Mouse (Mus musculus) layer of hippocampus, postnatal 36 days (tissue): ENCODE results near the gene Gcc1. TPM values are rescaled to one million over a fixed set of nuclear protein-coding genes. Genes with fewer than 3 reads are reported as not detected.

Experiments used
- DNase-seq, 2 experiments: peaks; one replicate each; pipeline ENCODE4 v3.0.0; 2022
- total RNA-seq, 2 experiments: library from RNA; stranded (reverse); gene quantifications; 2 replicates each; pipeline ENCODE4 v1.2.3; 2021

Gene Gcc1
- 10 to 100 TPM; 17.9 to 20.1 TPM for total RNA-seq

DNA sequence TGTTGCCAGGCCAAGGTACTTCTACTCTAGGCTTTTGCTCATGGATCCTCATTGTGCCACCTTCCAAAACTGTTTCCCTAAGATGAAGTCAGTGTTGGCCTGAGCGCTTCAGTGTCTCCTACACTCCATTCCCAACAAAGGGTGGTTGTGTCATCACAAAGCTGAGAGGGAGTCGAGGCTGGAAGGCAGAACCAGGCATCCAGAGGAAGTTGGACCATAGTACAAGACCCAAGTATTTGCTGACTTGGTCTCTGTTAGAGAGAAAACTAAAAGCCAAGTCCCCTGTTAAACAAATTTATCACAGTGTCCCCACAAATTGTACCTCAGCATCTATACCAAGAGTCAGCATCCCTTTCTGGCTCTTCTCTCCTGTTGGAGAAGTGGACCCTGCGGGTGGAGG lies at the start of gene Gcc1:
TSS of gene Gcc1 (minus strand) at position 101 of the 400 bp plus-strand sequence.
- no peak for DNase-seq

GRCm38 (mm10) chr6:28474839-28475238 lies 46.6 kb upstream of the Gcc1 start, which contains the start of gene Snd1:
Snd1 (plus strand) TSS chr6:28475139.
- DNase-seq, result no peak

DNA sequence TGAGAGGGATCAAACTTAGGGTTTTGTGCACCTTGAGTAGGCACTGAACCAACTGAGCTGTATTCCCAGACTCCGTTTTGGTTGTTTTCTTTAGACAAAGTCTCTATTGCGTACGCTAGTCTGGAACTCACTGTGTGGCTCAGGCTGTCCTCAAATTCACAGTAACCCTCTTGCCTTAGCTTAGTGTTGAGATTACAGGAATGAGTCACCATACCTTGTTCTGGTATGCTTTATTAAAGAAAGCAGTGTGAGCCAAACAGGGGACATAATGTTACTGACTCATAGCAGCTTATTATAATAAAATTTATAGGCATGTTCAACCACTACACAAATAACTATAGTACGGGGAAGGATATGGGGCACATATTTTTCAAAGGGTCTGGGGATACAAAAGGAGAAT lies 46.0 kb upstream of the Gcc1 start:
- DNase-seq, result no peak

DNA sequence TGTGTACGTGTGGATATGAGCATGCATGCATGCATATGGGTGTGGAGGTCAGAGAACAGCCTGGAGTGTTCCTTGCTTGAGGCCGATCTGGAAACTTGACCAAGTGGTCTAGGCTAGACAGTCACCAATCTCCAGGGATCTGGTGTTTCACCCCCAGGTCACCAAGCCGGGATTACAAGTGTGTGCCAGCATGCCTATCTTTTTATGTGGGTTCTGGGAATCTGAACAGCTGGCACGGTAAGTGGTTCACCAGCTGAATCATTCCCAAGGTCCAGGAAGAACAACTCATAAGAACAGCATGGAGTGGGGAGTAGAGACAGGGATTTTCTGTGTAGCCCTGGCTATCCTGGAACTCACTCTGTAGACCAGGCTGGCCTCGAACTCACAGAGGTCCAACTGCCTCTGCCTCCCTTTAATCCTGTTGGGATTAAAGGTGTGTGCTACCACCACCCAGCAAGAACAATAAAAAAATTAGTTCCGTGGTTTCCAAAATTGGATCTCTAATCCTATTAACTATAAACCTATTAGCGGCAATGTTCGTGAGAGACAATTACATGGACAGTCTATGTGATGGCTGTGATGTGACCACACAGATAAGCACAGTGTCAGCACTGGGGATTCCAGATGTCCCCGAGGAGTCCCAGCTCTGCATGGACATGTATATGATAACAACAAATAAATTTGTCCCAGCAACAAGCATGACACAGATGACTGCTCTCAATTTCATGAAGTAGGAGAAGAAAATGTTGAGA lies 43.3 kb upstream of the Gcc1 start:
- no peak for DNase-seq

DNA sequence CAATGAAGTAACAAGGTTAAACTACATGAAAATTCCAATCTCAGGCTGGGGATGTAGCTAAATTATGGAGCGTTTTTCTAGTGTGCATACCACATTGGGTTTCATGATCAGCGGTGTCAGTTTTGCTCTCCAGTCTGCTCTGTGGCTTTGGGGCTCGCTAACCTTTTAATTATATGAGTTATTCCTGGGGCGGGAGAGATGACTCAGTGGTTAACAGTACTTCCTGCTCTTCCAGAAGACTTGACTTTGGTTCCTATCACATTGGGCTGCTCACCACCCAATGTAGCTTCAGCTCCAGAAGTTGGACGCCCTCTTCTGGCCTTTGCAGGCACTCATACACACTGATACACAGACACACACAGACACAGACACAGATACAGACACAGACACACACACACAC lies 42.4 kb upstream of the Gcc1 start:
- no peak for DNase-seq

DNA sequence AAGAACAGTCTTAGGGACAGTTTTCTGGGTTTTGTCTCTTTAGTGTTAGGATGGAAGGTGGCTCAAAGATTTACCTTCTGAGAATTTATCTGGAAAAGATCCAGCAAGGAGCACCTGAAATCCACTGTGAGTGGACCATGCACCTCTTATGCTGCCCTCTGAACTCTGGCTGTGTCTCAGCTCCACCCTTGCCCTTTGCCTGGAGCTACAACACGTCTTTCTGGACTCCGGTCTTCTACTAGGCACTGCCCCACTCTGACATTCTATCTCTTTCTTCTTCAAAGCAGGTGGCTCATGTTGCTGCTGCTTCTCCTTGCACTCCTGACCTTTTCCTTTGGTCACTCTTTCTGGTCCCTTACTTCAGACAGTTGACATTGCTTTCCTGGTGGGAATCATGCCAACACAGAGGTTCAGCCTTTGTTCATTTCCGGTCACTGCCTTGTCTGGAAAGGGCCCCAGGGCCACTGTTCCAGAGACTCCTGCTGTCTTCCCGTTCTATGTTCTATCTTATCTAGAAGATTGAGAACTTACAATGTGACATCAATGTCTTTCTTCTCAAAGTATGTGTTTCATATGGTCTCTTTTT lies 41.9 kb upstream of the Gcc1 start:
- no peak for DNase-seq

DNA sequence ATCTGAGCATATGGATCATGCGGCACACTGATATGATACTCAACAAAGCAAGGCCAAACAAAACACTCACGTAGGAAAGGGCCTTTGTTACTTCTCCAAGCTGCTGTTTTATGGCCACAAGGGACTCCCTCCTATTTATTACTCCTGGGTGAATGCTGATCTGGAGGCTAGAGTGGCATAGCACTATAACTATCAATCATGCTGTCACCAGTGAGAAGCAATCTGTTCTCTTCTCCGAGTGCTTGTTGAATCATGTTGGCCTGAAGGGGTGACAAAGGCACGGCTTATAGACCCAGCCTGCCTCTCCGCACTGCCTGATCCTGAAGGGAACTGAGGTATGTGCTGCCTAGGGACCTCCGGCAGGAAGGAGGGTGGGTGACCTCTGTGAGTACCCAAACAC lies 36.4 kb upstream of the Gcc1 start:
- no peak for DNase-seq

DNA sequence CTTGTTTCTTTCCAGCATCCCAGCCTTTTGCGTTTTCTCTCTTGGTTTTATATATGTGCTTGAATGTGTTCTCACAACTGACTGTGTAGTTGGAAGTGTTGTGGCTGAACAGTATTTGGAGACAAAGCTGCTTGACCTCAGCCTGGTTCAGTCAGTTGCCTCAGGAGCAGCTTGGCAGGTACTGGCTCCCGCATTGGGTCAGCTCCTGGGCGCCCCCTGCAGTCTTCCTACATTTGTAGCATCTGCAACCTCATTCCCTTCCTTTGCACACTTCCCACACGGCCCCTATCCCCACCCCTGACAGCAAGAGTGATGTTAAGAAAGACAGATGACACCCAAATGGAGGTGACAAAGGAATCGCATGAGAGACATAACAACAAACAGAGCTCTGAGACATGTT lies 32.3 kb upstream of the Gcc1 start:
- DNase-seq, result peak; percentile 43

- DNase-seq, result no peak
Observed at GRCm38 (mm10) chr6:28459221-28459668, 31.1 kb upstream of the Gcc1 start.

GRCm38 (mm10) chr6:28450977-28451376 lies 22.8 kb upstream of the Gcc1 start:
- no peak for DNase-seq

DNA sequence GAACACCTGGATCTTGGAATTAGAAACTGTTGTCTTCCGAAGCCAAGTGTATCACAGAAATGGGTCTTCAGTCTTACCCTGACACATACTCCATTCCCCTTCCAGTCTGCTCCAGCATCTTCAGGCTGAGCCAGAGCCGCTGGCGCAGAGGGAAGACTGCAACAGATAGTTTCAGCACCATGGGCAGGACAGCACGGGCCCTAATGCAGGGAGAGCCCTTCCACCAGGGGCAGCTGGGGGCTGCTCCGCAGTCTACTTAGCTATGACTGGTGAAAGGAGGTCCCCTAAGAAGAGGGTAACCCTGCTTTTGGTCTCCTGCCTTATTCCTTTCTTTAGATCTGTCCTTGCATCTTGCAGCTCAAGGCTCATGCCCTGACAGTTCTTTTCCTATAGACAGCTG lies 22.3 kb upstream of the Gcc1 start:
- DNase-seq, result no peak

GRCm38 (mm10) chr6:28449253-28449652 lies 21.1 kb upstream of the Gcc1 start, which contains the start of gene Pax4:
Pax4 (minus strand) TSS chr6:28449353.
- no peak for DNase-seq

- DNase-seq, result no peak
Observed at GRCm38 (mm10) chr6:28447937-28448336, 19.7 kb upstream of the Gcc1 start.

- no peak for DNase-seq
Observed at GRCm38 (mm10) chr6:28431538-28431855, 3.3 kb upstream of the Gcc1 start.

- DNase-seq, result no peak
Observed at GRCm38 (mm10) chr6:28430795-28431537, 2.8 kb upstream of the Gcc1 start.

DNA sequence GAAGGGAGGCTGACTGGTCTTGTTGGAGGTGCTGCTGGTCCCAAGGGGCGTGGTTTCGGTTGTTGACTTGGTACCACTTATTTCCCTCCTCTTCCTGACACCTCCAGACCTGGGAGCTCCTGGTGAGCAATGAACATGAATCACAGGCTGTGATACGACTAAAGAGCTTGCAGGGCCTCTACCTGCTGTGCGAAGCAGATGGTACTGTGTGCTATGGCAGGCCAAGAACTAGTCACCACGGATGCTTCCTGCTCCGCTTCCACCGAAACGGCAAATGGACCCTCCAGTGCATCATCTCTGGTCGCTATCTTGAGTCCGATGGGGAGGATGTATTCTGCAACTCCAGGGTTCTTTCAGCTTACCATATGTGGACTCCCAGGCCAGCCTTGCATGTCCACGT lies 1.7 kb upstream of the Gcc1 start:
- no peak for DNase-seq

DNA sequence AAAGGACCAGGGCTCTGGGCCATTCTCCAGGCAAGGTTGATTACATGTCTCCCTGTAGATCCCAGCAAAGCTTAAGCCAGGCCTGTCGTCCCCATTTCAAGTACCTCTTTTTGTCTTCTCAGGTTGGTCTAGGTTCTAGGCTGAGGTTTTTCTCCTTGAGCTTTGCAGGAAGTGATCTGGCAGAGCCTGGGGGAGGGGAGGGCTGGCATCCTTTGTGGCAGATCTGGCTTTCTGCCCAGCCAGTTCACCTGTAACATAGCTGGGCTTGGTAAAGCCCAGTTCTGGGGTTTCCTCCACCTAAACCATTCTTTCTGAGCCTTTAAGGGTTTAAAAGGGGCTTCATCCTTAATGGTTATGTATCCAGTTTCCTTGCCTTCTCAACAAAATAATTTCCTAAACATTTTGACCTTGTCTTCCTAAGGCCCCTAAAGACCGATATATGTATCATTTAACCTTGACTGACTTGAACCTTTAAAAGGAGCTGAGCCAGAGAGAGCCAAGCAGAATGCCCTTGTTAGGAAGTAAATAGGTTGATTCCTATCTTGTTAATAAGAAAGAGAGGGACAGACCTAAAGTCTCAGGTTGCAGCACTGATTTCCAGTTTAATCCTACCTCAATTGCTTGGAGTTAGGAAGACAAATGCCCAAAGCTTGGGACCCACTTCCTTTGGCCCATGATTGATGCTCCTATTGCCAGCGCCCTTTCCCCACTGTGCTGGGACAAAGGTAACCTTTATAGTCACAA lies 922 bp downstream of the Gcc1 start, which contains the start of gene Fscn3:
TSS of gene Fscn3 (plus strand) at position 694 of the 744 bp plus-strand sequence.
- DNase-seq, result no peak

DNA sequence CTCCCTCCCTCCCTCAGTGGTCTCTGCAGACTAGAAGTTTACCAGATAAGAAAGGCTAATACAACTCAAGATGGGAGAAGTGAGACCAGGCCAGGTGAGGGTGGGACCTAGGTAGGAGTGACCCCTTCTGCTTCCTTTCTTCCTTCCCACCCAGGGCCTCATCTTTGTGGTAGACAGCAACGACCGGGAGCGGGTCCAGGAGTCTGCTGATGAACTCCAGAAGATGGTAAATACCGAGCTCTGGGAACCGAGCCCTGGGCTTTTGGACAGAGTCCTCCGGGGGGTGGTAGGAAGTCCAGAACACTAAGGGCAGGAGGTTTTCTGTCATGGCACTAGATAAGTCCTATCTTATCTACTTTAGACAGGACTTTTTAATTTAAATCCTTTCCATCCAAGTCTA lies 3.2 kb downstream of the Gcc1 start:
- DNase-seq, result no peak

DNA sequence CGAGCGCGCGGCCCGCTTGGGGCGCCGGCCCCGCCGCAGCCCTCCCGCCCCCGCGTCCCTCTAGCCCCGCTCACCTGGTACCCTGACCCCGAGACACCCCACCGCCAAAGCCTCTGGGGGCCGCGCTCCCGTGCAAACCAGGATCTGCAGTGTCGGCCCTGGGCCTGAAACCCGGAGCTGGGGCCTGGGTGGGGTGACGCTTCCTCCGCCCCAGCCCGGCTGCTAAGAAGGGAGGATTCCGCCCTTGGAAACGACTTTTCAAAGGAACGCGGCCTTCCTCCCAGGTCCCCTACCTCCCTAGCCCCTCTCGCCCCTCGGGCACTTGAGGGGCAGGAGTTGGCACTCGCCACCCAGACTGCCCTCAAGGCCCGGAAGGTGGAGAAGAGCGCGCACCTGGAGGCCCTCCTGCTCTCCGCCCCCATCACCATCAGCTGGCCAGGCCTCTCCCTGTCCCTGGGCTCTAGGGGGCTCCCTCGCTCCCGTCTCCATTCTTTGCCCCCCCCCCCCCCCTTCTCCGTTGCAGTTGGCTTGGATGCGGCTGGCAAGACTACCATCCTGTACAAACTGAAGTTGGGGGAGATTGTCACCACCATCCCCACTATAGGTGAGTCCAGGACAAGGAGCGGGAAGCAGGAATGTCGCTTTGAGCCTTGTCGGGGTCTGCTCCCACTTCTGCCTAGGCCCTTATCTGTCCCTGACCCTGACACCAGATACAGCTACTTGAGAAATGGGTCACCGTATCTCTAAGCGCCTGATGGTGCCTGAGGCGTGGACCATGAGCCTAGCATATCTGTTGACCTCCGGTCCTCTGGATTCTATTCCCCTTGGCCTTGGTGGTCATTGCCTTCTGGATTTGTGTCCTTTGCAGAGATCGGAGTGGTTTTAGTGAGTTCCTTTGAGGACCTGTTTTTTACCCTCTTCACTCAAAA lies 4.2 kb downstream of the Gcc1 start:
- DNase-seq, result peak; percentile 60 to 62

DNA sequence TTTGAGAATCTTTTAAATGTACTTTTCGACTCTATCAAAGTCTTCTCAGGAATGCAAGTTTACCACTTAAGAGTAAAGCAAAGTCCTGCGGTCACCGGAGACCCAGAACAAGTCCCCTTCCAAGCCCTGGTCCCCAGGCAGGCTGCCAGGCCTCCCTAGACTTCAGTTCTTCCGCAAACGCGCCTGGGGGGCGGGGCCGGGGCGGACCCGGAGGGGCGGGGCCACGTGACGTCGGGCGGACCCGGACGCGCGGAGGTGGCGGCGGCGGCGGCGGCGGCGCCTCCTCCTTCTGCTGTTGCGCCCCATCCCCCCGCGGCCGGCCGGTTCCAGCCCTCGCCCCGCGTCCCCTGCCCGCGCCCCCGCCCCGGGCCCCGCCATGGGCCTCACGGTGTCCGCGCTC lies 4.9 kb downstream of the Gcc1 start, which contains the start of gene Arf5:
TSS of gene Arf5 (plus strand) at position 248 of the 400 bp plus-strand sequence.
- peak; percentile 91 to 92 for DNase-seq

- DNase-seq, result no peak
Observed at GRCm38 (mm10) chr6:28422651-28423290, 5.4 kb downstream of the Gcc1 start.
